Mouse (Mus musculus): ENCODE results near the gene Stip1.
"Not testable (repeated sequence)": the region's sequence is repeated elsewhere in the genome, so short reads cannot be mapped to it uniquely, and the experiment has no call there.

GRCm38 (mm10) chr19:7075336-7075735 lies 35.6 kb upstream of the Stip1 start:
- not testable (repeated sequence) for TF ChIP-seq TAL1, GATA1 (IDR thresholded peaks at IDR 0.05; ENCODE audit: low read length)

All from erythroblast, embryonic 14.5 days (primary cell).